Mouse (Mus musculus) frontal cortex, postnatal 36 days (tissue): ENCODE results near the gene Slc9a8.
"Not testable (repeated sequence)": the region's sequence is repeated elsewhere in the genome, so short reads cannot be mapped to it uniquely, and the experiment has no call there.

Source experiments
- DNase-seq, 2 experiments: peaks; one replicate each; pipeline ENCODE4 v3.0.0; 2022; ENCODE audit warnings: low spot score in 2 of 2

Gene Slc9a8

DNA sequence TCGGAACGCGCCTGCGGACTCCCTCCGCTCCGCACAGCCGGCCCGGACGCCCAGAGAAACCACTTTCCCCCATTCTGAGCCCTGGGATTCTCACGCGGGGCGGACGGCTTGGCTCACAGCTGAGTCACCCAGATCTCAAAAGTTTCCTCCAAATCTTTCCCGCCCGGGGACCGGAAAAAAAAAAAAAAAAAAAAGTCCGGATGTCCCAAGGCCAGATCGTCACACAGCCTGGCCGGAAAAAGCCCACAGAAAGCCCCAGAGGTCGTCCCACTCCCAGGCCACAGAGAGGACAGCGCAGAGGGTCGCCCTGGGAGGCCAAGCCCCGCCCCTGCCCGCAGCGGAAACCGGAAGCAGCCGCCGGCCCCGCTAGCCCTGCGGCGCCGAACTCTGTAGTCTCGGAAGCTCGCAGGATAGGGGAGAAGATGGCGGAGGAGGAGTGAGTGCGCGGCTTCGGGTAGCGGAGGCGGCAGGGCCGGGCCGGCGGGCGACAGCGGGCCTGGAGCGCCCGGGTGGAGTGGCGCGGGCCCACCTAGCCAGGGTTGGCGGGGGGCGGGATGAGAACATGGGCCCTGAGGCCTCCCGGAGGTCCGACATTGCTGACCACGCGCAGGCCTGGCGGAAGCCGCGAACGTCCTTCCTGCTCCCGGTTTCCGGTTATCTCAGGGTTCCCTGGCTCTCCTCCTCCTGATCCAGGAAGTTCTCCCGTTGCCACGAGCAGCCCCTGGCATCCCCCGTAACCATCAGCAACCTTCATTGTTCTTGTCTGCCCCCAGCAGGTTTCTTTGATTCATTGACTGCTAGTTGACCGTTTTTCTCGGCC lies at the start of gene Slc9a8:
Gene Slc9a8 (plus strand): TSS at position 383 of the 820 bp plus-strand sequence.
- peak; percentile 93 for DNase-seq

DNA sequence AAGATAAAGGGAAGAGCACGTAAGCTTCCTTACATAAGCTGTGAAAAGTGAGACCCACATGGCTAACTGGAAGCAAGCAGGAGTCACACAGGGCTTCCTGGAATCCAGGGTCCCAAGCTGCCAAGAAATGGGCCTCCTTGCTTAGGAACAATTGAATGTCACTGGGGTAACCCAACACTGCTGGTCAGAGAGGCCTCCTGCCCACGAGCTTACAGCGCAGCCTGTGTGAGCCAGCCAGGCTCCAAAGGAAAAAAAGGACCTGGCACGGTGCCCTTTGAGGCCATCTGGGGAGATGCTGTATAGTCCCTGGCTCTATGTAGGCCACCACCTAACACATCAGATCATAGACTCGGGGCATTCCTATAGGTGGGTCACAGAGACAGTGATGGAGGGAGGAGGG lies 48.2 kb upstream of the Slc9a8 start:
- DNase-seq: peak; percentile 51 to 66

DNA sequence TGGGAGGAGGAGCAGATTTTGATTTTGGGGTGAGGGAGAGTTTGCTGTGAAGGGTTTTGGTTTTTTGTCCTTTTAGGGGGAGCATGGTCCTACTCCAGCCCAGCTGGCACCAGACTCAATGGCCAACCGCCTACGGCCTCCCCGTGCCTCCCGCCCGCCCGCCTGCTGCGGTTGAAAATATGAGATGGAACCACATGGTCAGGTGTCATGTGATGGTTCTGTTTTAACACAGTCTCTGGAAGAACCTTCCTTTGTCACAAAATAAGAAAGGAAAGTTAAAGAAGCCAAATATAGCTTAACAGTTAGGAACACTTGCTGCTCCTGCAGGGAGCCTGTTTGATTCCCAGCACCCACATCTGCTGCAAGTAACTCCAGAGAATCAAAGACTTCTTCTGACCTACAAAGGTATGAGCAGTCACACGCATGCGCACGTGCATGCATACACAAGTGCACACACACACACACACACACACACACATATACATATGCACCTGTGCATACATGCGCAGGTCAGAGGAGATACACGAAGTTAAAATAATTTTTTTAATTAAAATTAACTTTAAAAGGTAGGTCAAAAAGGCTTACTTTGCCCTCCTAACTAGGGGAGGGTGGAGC lies 47.2 kb upstream of the Slc9a8 start:
- DNase-seq: peak in 1 of 2 experiments; percentile 41

DNA sequence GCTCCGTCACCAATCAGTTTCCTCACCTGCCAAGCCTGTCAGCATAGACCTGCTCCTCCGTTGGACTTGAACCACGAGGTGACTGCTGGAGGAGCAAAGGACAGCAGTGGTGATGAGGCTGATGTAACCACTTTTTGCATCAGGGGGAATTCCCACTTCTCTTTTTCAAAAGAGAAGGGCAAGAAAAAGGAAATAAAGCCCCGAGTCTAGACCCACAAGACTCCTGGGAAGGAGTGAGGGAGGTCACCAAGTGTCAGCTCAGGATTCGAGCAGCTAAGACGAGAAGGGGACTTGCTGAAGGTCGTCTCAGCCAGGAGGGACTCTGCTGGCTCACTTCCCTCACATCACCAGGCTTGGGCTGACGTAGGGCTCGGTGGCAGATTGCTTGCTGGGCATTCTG lies 46.4 kb upstream of the Slc9a8 start:
- DNase-seq: no peak

DNA sequence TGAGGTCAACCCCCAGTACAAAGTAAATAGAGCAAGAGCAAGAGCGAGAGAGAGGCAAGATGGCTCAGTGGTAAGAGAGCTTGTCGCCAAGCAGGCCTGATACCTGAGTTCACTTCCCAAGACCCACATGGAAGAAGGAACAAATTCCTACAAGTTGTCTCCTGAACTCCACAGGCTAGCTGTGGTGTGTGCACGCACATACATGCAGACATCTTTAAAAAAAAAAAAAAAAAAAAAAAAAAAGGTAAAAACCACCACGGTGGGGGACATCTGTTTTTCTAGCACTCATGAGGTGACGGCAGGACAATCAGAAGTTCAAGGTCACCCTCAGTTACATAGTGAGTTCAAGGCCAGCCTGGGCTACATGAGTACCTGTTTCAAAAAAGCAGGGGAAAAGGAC lies 45.8 kb upstream of the Slc9a8 start:
- DNase-seq: no peak

DNA sequence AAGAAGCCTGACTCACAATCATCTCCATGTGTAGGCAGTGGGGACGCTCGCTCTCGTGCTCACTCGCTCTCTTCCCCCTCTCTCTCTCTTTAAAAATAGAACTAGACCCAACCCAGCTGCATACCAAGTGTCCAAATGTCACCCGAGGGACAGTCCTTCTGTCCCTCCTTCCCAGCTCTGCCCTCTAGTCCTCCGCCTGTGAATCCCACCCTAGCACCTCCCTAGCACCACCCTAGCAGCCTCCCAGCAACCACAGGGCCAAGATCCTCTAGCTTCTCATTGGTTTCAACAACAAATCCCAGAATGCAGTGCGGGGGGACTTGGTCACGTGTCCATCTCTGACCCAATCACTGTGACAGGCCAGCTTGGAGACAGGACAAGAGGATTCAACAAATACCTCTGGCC lies 45.4 kb upstream of the Slc9a8 start:
- DNase-seq: peak; percentile 33 to 58

DNA sequence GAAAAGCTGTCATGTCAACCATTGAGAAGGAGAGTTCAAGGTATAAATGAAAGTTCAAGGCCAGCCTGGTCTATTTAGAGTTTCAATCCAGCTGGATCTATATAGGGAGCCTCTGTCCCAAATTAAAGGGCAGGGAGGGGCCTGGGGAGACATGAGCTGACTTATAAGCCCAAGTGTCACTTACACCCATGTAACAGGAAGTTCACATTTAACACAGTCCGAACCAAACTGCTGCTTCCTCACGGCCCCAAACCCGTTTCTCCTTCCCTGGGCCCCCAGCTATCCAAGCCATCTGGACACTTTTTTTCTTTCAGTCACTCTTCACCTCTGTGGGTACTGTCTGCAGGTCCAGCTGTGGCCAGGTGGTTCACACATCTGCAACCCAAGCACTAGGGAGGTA lies 43.8 kb upstream of the Slc9a8 start:
- DNase-seq: no peak

DNA sequence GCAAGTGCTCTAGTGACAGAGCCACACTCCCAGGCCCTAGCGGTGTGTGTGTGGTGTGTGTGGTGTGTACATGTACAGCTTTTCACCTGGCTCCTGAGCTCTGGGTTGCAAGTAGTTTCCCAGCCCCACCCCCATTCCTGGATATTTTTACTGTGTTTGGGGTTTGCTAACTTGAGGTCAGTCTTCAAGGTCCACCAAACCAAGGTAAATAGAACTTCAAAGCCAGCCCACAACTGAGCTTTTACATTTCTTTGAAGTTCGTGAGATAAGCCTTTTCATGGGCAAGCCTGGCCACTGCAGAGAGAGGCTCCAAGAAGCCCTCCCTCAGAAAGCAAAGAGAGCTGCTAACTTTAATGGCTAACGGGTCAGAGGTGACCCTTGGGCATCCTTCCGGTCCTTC lies 42.5 kb upstream of the Slc9a8 start:
- DNase-seq: no peak

DNA sequence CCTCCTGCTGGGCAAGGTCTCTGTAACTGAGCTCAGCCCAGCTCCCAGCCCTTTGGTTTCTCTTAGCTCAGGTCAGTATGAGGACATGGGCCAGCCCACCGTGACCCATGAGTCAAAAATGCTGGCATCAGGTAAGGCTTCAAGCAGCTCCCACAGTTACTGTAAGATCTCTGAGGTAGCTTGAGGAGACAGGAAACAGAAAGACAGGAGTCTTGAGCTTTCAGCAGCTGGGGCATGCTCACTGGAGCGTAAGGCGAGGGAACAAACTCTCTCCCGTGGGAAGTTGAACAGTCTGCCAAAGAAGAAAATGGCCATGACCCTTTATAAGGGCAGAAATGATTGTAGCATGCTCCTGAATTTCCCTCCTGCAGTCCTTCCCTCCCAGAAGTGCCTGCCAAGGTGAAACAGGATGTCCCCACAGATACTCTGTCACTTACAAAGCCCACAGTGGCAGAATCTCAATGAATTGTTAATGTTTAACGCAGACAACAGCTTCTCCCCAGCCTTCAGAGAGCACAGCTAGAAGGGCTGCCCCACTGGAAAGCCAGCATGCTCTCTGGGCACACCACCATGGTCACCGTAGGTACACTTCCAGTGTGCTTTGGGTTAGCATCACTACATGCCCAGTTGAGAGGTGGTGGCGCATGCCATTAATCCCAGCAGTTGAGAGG lies 40.8 kb upstream of the Slc9a8 start:
- no peak for DNase-seq

DNA sequence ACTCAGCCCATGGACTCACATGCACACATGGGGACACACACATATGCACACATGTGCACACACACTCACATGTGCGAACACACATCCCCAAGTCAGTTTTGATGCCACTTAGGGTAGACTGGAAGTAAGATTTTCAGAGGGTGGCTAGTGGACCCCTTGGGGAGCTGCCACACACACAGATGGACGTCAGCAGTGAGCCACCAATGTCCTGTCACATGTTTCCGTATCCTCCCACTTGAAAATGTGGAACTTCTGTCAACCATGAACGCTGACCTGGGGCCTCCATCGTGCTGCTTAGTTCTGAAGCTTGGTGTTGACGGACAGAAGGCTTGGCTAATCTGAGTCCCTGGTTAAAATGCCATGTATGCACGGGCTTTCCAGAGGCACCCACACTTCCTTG lies 39.9 kb upstream of the Slc9a8 start:
- no peak for DNase-seq

DNA sequence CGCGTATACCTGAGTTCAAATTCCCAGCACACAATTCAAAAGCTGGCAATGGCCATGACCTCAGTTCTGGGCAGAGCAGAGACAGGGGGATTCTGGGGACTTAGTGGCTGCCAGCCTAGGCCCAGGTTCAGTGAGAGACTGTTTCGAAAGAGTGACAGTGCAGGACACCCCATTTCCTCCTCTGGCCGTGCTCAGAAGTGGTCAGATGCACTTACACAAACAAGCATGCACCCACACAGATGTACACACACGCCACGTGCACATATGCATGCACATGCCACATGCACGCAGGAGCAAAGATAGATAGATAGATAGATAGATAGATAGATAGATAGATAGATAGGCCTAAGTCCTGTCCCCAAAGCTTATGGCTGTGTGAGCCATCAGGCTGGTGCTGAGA lies 39.1 kb upstream of the Slc9a8 start:
- no peak for DNase-seq

DNA sequence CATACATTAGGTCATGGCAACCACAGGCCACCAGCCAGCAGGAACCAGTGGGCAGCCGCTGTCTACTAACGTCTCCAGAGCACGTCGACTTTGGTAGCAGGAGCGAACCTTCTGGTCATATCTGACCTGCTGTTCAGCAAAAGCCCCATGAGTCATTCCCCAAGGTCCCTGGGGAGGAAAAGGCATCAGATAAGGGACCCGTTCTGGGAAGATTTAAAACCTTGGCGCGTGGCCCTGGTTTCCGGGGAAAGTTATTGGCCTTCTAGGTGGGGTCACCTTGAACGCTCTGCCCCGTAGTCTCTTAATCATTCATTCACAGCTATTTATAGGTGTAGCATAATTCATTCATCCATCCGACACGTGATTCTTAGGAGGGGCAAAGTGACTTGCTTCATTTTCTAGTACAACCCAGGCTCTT lies 37.8 kb upstream of the Slc9a8 start:
- no peak for DNase-seq

DNA sequence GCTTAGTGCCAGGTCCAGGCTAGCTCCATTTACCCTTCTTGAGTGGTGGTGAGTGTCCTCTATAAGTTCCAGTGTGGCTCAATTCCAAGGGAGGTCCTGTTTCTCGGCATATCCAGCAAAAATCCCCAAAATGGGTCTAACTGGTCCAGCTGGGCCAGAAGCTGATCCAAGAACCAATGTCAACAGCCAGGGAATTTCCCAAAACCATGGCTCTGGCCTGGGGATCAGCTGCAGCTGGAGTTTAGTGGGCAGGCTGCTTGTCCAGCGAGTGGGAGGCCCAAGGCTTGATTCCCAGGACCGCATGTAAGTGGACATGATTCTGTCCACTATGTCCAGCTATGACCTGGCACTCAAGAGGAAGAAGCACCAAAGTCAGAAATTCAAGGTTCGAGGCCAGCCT lies 35.1 kb upstream of the Slc9a8 start:
- no peak for DNase-seq

DNA sequence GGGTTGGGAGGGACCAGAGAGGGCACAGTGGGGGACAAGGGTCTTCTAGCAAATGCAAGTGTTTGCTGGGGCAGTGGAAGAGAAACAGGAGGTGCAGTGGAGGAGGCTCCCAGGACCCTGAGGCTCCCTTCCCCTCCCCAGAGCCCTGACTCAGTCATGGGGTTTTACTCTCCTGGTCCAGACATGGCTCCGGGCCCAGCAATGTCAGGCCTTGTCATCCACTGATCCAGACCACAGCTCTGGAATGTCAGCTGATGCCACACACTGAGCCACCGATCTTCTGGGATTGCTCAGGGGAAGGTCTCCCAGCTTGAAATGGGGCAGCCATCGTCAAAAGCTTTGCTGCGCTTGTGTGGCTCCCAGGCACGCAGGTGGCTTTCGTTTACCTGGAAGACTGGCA lies 34.5 kb upstream of the Slc9a8 start:
- no peak for DNase-seq

DNA sequence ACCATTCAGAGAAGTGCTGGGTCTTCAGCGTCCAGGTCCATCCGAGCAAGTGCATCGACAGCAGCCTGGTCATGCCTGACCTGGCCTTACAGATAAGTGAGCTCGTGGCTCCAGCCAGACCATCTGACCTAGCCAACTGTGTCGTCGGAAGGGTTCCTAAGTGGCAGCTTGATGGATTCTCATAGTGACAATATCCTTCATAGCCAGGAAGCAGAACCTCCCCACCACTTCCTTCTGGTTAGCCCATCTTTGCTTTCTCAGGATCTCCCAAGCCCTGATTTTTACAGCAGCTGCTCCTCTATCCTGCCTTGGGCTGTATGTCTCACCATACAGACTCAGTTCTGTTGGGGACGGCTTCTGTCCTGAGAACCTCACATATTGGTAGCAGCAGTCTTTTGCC lies 27.1 kb upstream of the Slc9a8 start:
- no peak for DNase-seq

DNA sequence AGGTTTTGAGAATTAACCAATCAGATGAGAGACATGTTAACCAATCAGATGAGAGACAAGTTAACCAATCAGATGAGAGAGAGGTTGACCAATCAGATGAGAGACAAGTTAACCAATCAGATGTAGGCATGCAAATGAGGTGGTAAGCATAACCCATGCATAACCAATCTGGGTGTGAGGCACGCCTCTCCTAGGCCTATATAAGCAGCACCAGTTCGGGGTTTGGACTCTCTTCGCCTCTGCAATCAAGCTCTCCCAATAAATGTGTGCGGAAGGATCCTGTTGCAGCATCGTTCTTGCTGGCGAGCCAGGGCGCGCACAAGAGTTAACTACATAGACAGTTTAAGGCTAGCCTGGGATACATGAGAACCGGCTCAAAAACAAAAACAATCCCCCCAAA lies 25.1 kb upstream of the Slc9a8 start:
- not testable (repeated sequence) for DNase-seq

DNA sequence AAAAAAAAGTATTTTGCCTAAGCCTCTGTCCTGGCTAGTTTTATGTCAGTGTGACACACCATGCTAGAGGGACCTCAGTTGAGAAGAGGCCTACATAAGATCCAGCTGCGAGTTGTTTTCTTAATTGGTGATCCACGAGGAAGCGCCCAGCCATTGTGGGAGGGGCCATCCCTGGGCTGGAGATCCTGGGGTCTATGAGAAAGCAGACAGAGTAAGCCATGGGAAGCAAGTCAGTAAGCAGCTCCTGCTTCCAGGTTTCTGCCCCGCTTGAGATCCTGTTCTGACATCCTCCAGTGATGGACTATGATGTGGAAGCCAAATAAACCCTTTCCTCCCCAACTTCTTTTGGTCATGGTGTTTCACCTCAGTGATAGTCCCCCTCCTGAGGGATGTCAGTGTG lies 22.5 kb upstream of the Slc9a8 start:
- no peak for DNase-seq

DNA sequence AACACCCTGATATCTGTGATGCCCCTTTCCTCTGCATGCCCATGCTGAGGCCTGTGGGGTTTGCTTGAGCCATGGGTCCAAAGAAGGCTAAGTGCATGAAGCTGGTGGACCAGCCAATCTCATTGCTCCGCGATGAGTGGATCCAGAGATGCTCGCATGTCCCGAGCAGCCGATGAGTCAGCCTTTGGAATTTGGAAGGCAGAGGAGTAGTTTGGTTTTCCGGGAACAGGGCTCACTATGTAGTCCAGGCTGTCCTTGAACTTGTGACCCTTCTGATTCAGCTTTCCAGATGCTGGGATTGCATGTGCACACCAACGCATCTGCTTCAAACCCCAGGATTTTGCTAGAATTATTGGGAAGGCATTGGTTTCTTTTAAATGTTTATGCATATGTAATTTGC lies 21.9 kb upstream of the Slc9a8 start:
- DNase-seq: no peak

DNA sequence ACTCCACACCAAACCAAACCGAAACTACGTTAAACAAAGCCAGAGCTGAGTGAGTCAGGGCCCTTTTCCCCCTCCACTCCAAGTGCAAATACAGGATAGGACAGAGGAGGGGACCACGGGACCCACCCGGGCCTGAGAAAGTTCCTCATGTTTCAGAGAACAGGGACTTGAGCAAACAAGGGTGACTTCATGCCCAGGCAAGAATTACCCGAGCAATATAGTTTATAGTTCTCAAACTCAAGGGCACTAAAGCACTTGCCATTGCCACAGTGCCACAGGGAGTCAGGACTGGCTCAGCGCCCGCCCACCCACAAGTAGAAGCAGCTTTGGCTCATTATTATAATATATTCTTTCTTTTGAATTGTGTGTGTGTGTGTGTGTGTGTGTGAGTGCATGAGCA lies 18.4 kb upstream of the Slc9a8 start:
- no peak for DNase-seq

DNA sequence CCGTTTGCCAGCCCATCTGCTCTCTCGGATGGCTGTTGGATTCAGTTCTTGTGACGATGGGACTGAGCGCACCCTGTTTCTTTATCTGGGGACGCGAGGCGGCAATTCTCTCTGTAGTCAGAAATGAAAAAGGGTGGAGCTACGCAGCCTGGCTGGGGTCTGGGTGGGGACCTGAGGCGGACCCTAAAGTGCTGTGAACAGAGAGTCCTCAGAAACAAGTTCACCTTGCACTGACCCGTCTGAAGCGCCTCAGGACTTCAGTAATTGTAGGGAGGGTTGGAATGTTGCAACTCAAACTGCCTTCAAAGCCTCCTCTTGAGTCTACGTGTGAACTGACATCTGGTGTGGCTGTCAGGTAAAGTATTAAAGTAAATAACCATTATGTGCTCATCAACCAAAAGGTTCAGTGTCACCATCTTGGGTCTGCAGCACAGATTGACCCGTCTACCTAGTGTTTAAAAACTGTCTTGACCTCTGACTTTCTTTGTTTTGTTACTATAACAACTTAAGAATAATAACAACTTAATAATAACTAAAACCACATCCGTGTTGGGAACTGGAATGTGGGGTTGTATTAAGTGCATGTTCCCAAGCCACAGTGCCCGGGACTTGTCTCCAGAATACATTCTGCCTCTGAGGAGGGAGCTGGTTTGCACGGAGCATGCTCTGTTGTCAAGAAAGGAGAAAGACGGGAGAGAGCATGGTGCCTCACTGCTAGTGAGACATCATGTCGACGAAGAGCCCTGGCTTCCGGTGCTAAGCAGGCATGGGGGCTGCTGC lies 16.2 kb upstream of the Slc9a8 start:
- DNase-seq: no peak

DNA sequence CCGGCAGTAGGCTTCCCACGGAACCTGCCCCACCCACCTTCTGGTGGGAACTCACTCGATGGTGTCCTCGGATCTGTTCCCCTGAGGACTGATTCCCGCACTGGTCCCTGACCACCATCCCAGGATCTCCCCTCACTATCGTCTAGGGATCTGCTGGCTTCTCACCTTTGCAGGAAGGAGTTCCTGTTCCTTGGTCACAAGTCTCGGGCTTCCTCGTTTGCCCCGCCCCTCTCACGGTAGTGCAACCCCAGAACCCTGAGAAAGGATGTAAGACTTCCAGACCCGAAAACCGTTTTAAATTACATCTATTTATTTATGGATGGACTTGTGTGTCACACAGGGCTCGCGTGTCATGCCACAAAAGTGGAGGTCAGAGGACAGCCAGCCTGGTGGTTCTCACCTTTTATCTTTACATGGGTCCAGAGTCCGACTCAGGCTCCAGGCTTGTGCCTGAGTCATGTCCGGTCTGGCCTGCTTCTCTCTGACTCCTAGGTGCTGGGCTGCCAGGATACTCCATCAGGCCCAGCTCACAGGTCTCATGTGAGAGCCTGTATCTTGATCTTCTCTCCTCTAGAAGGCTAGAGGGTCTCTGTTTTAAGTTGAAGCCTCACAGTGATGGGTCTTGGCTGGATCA lies 14.1 kb upstream of the Slc9a8 start:
- DNase-seq: no peak

DNA sequence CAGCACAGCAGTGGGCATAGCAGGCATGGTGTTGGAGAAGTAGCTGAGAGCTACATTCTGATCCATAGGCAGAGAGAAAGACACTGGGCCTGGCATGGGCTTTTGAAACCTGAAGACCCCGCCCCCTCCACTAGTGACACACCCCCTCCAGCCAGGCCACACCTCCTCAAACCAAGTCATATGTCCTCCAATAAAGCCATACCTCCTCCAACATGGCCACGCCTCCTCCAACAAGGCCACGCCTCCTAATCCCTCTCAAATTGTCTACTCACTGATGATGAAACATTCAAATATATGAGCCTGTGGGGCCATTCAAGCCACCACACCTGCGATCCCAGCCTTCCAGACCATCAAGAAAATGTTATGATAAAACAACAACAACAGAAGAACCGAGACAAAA lies 7.1 kb upstream of the Slc9a8 start:
- no peak for DNase-seq
